8 mouse cellular contexts compared by ENCODE assay signal in the genomic region with DNA sequence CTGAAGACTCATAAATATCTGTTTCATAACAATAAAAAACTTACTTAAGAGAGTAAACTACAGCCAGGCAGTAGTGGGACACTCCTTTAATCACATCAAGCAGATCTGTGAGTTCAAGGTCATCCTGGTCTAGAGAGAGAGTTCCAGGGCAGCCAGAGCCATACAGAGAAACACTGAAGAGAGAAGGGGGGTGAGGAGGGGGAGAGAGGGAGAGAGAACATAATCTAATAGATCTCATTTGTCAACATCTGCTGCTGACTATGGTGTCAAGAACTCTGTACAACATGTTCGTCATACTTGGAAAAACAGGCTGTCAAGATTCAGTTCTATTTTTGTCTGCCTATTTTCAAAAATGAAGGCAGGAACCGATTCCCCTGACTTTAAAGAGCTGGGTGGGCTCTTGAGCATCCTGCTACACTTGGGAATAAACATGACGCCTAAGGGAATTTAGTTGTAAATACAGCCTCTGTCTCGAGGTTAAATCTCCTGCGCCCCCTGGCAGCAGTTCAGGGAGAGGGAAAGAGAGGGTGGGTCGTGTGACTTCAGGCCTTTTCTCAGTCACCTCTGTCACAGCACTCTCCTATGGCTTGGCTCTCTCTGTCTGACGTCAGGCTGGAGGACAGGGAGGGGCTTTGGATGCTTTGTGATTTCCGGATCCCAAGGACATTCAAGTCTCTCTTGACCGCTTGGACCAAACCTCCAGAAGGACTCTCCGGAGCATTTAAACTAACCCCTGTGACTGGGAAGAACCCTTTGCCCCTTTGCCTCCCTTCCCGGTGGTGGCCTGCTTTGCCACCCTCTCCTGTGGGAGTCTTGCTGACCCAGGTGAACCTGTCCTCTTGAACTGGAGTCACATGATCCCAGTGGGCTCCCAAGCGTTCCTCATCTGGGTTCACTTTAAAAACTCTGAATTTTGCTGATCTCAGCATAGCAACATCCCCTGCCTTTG. TPM values are rescaled to one million over a fixed set of nuclear protein-coding genes. Genes with fewer than 3 reads are reported as not detected.
DNase-seq lines count a peak whose midpoint lies in the region; ATAC-seq lines count a peak whose summit lies in the region.

No protein-coding gene starts in this region.

- H3K9me3 ChIP-seq in intestine, embryonic 16.5 days (ENCODE audit: control insufficient read depth, low read length), result no peaks in the 10 kb centered on the region
- no peaks in the 10 kb centered on the region for H3K9me3 ChIP-seq in liver, embryonic 16.5 days (replicated peaks; ENCODE audit: control insufficient read depth, low read length)
- no peaks in the 10 kb centered on the region for H3K9me3 ChIP-seq in neural tube, embryonic 14.5 days (ENCODE audit: control insufficient read depth, low read length)

- peak overlapping the region; percentile 29; the same call in 1 of the 2 replicates for H3K9ac ChIP-seq in intestine, embryonic 16.5 days (ENCODE audit: low read depth, low read length)
- no peak overlapping the region for H3K9ac ChIP-seq in liver, embryonic 16.5 days (ENCODE audit: low read depth, low read length)
- no peak overlapping the region for H3K9ac ChIP-seq in neural tube, embryonic 14.5 days (replicated peaks; ENCODE audit: low read depth, low read length)

- DNase-seq in layer of hippocampus, postnatal 10 days (ENCODE audit: low spot score in 2 of 2), result peak; percentile 19 to 49
- DNase-seq in layer of hippocampus, adult 9-10 months (ENCODE audit: low spot score), result no peak
- DNase-seq in adrenal gland, postnatal 36 days, result peak; percentile 35 to 60
- DNase-seq in heart, adult 11 months, result peak; percentile 93
- DNase-seq in frontal cortex, postnatal 14 days (ENCODE audit: low spot score in 2 of 2), result no peak

- H3K4me3 ChIP-seq in intestine, embryonic 16.5 days (ENCODE audit: low read length), result no peak overlapping the region
- no peak overlapping the region for H3K4me3 ChIP-seq in liver, embryonic 16.5 days (ENCODE audit: low read depth, low read length)
- no peak overlapping the region for H3K4me3 ChIP-seq in neural tube, embryonic 14.5 days (ENCODE audit: low read depth, low read length)

- no peaks in the 10 kb centered on the region for H3K36me3 ChIP-seq in intestine, embryonic 16.5 days (ENCODE audit: control insufficient read depth, insufficient read depth, low read length)
- H3K36me3 ChIP-seq in liver, embryonic 16.5 days (ENCODE audit: control insufficient read depth, insufficient read depth), result no peaks in the 10 kb centered on the region
- no peaks in the 10 kb centered on the region for H3K36me3 ChIP-seq in neural tube, embryonic 14.5 days (ENCODE audit: control insufficient read depth, insufficient read depth, low read length)

- H3K4me2 ChIP-seq in intestine, embryonic 16.5 days (ENCODE audit: low read depth, low read length), result peak overlapping the region; percentile 33; the same call in 1 of the 2 replicates
- H3K4me2 ChIP-seq in liver, embryonic 16.5 days (ENCODE audit: low read depth, low read length), result peak overlapping the region; percentile 16; the same call in 1 of the 2 replicates
- H3K4me2 ChIP-seq in neural tube, embryonic 14.5 days (ENCODE audit: low read depth, low read length), result no peak overlapping the region

- no peaks in the 10 kb centered on the region for H3K27me3 ChIP-seq in intestine, embryonic 16.5 days (replicated peaks; ENCODE audit: control insufficient read depth, insufficient read depth, low read length)
- no peaks in the 10 kb centered on the region for H3K27me3 ChIP-seq in liver, embryonic 16.5 days (ENCODE audit: control insufficient read depth, insufficient read depth, low read depth, low read length)
- no peaks in the 10 kb centered on the region for H3K27me3 ChIP-seq in neural tube, embryonic 14.5 days (ENCODE audit: control insufficient read depth, insufficient read depth, low read length)

- no peak overlapping the region for H3K27ac ChIP-seq in intestine, embryonic 16.5 days (ENCODE audit: low read length)
- H3K27ac ChIP-seq in liver, embryonic 16.5 days (ENCODE audit: low read length), result no peak overlapping the region
- no peak overlapping the region for H3K27ac ChIP-seq in neural tube, embryonic 14.5 days (ENCODE audit: low read depth, low read length)

- 8% methylated on average over 12 of the region's 12 CpGs for WGBS in intestine, embryonic 16.5 days
- 16% methylated on average over 12 of the region's 12 CpGs for WGBS in liver, embryonic 16.5 days (ENCODE audit: insufficient replicate concordance)
- 8% methylated on average over 12 of the region's 12 CpGs for WGBS in neural tube, embryonic 14.5 days

- peaks cover 8% of the 10 kb centered on the region for H3K4me1 ChIP-seq in intestine, embryonic 16.5 days (ENCODE audit: control insufficient read depth, insufficient read depth, low read length)
- H3K4me1 ChIP-seq in liver, embryonic 16.5 days (ENCODE audit: control insufficient read depth, low read depth, low read length), result no peaks in the 10 kb centered on the region; the same call in 1 of the 2 replicates
- no peaks in the 10 kb centered on the region for H3K4me1 ChIP-seq in neural tube, embryonic 14.5 days (ENCODE audit: control insufficient read depth, insufficient read depth, low read length)

- ATAC-seq in intestine, embryonic 16.5 days, result peak; percentile 88
- 0 out of 2 replicates have a peak, but pooled peaks have one; percentile 53 for ATAC-seq in liver, embryonic 16.5 days (ENCODE audit: low read depth)
- ATAC-seq in neural tube, embryonic 14.5 days (ENCODE audit: low read depth), result peak; percentile 72; the same call in 1 of the 2 replicates

RNA-seq across cellular contexts. Expression of gene Cryl1, which starts 9.0 kb away (rescaled TPM):
- total RNA-seq in layer of hippocampus, postnatal 10 days (2021), result 10 to 100 TPM; 24.6 to 26.1 TPM
- total RNA-seq in adrenal gland, postnatal 36 days (2021), result 10 to 100 TPM; 12.7 to 18.4 TPM
- polyA plus RNA-seq in intestine, embryonic 16.5 days (2015; fragmentation: Nextera tagmentation; extraction: Ambion mirVana), result 139 and 156 TPM in 2 replicates
- polyA plus RNA-seq in liver, embryonic 16.5 days (2015; fragmentation: Nextera tagmentation; extraction: Ambion mirVana), result 6.3 and 7.6 TPM in 2 replicates
- 9.2 and 9.7 TPM in 2 replicates for polyA plus RNA-seq in neural tube, embryonic 14.5 days (2014; fragmentation: Nextera tagmentation; extraction: Ambion mirVana)

RNA-seq across cellular contexts. Expression of gene Ift88, which starts 16.5 kb away (rescaled TPM):
- total RNA-seq in layer of hippocampus, postnatal 10 days (2021), result 10 to 100 TPM; 13.4 to 16.5 TPM
- total RNA-seq in adrenal gland, postnatal 36 days (2021), result 10 to 100 TPM; 10.2 to 12.2 TPM
- polyA plus RNA-seq in intestine, embryonic 16.5 days (2015; fragmentation: Nextera tagmentation; extraction: Ambion mirVana), result 7.2 and 7.5 TPM in 2 replicates
- polyA plus RNA-seq in liver, embryonic 16.5 days (2015; fragmentation: Nextera tagmentation; extraction: Ambion mirVana), result 1.2 and 1.4 TPM in 2 replicates
- polyA plus RNA-seq in neural tube, embryonic 14.5 days (2014; fragmentation: Nextera tagmentation; extraction: Ambion mirVana), result 20.0 and 22.3 TPM in 2 replicates

Comparison
In these comparisons a context has a peak if more than half of its experiments do, and no peak if none do; other contexts are left out.
1. DNase-seq: peak in layer of hippocampus, postnatal 10 days (2 of 2), adrenal gland, postnatal 36 days (2 of 2) and heart, adult 11 months (single experiment); none in layer of hippocampus, adult 9-10 months (single experiment) and frontal cortex, postnatal 14 days (0 of 2).
2. RNA of gene Cryl1, which starts 9.0 kb away (polyA plus RNA-seq): 139 to 156 TPM in intestine, embryonic 16.5 days; 9.2 to 9.7 TPM in neural tube, embryonic 14.5 days and 6.3 to 7.6 TPM in liver, embryonic 16.5 days; every median in the first group is over 10 times any median in the second.
3. Peak in every context shown above with its lines, with median percentiles within 50 percentile points of each other: ATAC-seq.